Mouse (Mus musculus): ENCODE results near the gene Zfp787.
"Not testable (repeated sequence)": the region's sequence is repeated elsewhere in the genome, so short reads cannot be mapped to it uniquely, and the experiment has no call there.

Gene Zfp787

GRCm38 (mm10) chr7:6155901-6156411 lies at the start of gene Zfp787:
Zfp787 (minus strand) TSS chr7:6155997.
- DNase-seq (ENCODE audit: low spot score), result peak; percentile 95

GRCm38 (mm10) chr7:6204200-6204599 lies 48.4 kb upstream of the Zfp787 start:
- DNase-seq (ENCODE audit: low spot score), result no peak

- no peak for DNase-seq (ENCODE audit: low spot score)
Observed at GRCm38 (mm10) chr7:6196790-6197189, 41.0 kb upstream of the Zfp787 start, which contains the start of gene Galp. Galp (plus strand) TSS chr7:6197090.

GRCm38 (mm10) chr7:6195777-6196176 lies 40.0 kb upstream of the Zfp787 start:
- no peak for DNase-seq (ENCODE audit: low spot score)

GRCm38 (mm10) chr7:6194129-6194528 lies 38.3 kb upstream of the Zfp787 start:
- DNase-seq (ENCODE audit: low spot score), result peak; percentile 60

- peak; percentile 84 for DNase-seq (ENCODE audit: low spot score)
Observed at GRCm38 (mm10) chr7:6191376-6191775, 35.6 kb upstream of the Zfp787 start.

GRCm38 (mm10) chr7:6189542-6189941 lies 33.7 kb upstream of the Zfp787 start:
- DNase-seq (ENCODE audit: low spot score), result no peak

GRCm38 (mm10) chr7:6186756-6187155 lies 31.0 kb upstream of the Zfp787 start:
- DNase-seq (ENCODE audit: low spot score), result no peak

GRCm38 (mm10) chr7:6186176-6186575 lies 30.4 kb upstream of the Zfp787 start:
- DNase-seq (ENCODE audit: low spot score), result no peak

- no peak for DNase-seq (ENCODE audit: low spot score)
Observed at GRCm38 (mm10) chr7:6185391-6185790, 29.6 kb upstream of the Zfp787 start.

- no peak for DNase-seq (ENCODE audit: low spot score)
Observed at GRCm38 (mm10) chr7:6184521-6184920, 28.7 kb upstream of the Zfp787 start.

- no peak for DNase-seq (ENCODE audit: low spot score)
Observed at GRCm38 (mm10) chr7:6183802-6184201, 28.0 kb upstream of the Zfp787 start.

GRCm38 (mm10) chr7:6182882-6183281 lies 27.1 kb upstream of the Zfp787 start:
- no peak for DNase-seq (ENCODE audit: low spot score)

- DNase-seq (ENCODE audit: low spot score), result no peak
Observed at GRCm38 (mm10) chr7:6179013-6179412, 23.2 kb upstream of the Zfp787 start.

- DNase-seq (ENCODE audit: low spot score), result not testable (repeated sequence)
Observed at GRCm38 (mm10) chr7:6174365-6174987, 18.7 kb upstream of the Zfp787 start.

- DNase-seq (ENCODE audit: low spot score), result no peak
Observed at GRCm38 (mm10) chr7:6173872-6174271, 18.1 kb upstream of the Zfp787 start.

GRCm38 (mm10) chr7:6172674-6173244 lies 17.0 kb upstream of the Zfp787 start:
- DNase-seq (ENCODE audit: low spot score), result no peak

- DNase-seq (ENCODE audit: low spot score), result peak; percentile 98
Observed at GRCm38 (mm10) chr7:6172006-6172649, 16.3 kb upstream of the Zfp787 start, which contains the start of gene Zfp444. Zfp444 (plus strand) TSS chr7:6172226.

- peak; percentile 75 for DNase-seq (ENCODE audit: low spot score)
Observed at GRCm38 (mm10) chr7:6171444-6172005, 15.7 kb upstream of the Zfp787 start.

GRCm38 (mm10) chr7:6170871-6171270 lies 15.1 kb upstream of the Zfp787 start:
- DNase-seq (ENCODE audit: low spot score), result no peak

GRCm38 (mm10) chr7:6170391-6170790 lies 14.6 kb upstream of the Zfp787 start:
- no peak for DNase-seq (ENCODE audit: low spot score)

GRCm38 (mm10) chr7:6169403-6169802 lies 13.6 kb upstream of the Zfp787 start:
- DNase-seq (ENCODE audit: low spot score), result peak; percentile 60

- no peak for DNase-seq (ENCODE audit: low spot score)
Observed at GRCm38 (mm10) chr7:6164671-6165070, 8.9 kb upstream of the Zfp787 start.

All from urinary bladder, postnatal 14 days (tissue).